Mouse (Mus musculus) Muller cell, postnatal 12 days (primary cell): ENCODE measurements around the gene Kdm4a.

Source experiments
- DNase-seq: peaks from one replicate; pipeline ENCODE4 v3.0.0-alpha.2; 2015; ENCODE audit errors: inconsistent ontology term

Gene Kdm4a

GRCm38 (mm10) chr4:118156559-118156958, 23.3 kb downstream of the Kdm4a start:
- DNase-seq = no peak

- DNase-seq = no peak
Observed at GRCm38 (mm10) chr4:118154889-118155288, 25.0 kb downstream of the Kdm4a start.

DNA sequence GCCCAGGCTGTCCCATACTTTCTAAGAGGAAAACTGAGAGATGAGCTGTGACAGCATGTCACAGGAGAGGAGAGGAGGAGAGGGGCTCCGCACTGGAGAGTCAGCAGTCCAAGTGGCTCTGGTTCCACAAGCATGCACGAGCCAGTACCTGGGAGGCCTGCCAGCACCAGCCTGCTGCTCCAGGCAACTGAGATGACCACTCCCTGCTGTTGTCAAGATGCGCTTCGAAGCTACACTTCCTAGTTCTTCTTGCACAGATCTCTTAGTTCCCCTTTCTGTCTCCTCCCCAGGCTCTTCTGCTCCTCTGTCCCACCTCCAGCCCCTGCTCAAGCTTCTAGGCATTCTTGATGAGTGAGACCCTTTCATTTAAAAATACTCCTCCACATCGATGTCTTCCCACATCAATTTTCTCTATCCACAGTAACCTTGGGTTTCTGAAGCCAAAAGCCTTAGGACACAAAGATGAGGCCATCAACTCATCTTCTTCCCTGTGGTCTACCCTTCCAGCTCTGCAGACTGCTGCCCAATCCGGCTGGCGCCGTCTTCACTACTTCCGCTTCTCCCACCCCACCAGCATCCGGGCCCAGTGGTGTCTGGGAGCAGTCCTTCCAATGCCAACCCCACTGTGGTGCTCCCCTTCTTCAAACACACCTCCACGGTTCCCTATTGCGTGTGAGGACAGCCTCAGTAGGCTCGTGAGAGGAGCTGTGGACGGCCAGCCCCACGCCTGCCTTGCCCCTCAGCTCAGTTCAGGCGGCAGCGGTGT, 27.6 kb downstream of the Kdm4a start:
- peak; percentile 38 for DNase-seq

- no peak for DNase-seq
Observed at GRCm38 (mm10) chr4:118150804-118151203, 29.0 kb downstream of the Kdm4a start.

DNA sequence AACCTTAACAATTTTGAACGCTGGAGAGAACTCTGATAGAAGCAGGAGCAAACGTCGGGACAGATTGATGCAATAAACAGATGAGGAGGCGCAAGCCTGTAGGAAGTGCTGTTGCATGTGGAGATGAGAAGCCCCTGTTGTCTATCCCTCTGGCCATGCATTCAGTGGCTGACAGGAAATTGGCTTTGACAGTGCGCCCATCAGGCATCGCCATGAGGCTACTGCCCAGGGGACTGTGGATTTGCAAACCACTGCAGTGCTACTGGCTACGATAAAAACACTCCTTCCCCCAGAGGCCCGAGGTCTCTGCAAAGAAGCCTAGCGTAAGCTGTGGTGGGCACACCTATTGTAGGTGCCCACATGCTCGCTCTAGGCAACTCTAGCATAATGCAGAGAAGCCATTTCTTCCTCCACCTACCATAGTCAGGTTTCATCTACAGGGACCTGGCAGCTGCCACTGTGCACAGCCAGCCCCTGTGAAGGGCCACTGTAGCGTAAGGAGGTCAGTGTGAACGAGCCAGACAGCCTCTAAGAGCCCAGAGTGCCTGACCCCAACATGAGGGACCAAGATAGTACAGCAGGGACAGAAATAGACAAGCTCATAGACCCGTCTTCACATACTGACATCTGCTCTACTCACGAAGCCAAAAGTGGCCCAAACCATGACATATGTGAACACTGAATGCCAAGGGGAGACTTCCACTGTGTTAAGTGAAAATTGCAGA, 29.7 kb downstream of the Kdm4a start:
- DNase-seq = peak; percentile 55

DNA sequence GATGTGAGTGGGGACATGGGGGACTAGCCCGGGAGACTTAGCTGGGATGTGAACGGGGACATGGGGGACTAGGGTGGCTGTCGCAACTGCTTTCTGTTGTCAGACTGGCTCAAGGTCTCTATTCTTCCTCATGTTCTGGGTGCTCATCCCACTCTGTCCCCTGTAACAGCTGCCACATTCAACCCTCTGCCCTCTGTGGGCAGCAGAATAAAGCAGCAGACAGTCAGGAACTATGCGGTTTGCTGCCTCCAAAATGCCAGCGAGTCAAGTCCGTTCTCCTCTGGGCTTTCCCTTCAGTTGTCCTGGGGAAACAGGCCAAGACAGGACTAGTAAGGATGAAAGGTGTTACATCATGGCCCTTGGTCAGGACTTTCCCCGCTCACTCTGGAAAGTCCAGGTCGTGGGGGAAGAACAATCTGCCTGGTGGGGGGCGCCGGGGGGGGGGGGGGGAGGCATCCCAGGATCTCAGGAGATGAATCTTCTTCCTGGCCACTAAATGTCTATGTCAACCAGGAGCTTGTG, 30.7 kb downstream of the Kdm4a start:
- peak; percentile 87 for DNase-seq

GRCm38 (mm10) chr4:118148317-118148687, 31.5 kb downstream of the Kdm4a start:
- DNase-seq = no peak

DNA sequence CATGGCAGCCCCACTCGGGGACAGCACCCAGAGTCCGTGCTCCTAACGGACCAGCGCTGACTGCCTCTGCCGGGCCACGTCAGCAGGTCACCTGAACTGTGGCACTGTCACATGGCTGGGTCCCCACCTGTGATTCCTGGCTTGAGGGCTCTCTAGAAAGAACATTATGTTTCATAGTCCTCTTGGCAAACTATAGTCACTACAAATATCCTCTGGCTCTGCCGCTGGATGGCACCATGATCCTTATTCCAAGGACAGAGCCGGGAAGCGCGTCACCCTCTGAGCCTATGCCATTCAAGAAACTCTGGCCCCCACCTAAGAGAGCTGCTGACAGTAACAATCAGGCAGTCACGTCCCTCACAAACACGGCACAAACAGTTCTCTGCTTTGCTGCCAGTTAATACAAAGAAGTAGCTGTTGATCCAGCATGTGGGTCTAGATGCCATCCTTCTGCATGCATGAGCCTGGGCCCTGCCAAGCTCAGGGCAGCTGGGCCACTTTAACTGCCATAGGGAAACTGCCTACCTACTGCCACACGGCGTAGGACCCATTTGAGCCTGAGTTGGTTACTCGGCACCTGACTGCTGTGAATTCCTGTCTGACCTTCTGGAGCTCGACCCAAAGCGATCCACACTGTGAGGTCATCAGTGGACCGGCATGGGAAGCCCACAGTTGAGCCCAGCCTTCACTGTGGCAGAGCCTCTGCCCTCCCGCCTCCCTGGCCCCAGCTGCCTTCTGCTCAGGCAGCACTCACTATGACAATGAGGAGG, 32.1 kb downstream of the Kdm4a start:
- peak; percentile 91 for DNase-seq

- DNase-seq = no peak
Observed at GRCm38 (mm10) chr4:118147090-118147489, 32.8 kb downstream of the Kdm4a start.

DNA sequence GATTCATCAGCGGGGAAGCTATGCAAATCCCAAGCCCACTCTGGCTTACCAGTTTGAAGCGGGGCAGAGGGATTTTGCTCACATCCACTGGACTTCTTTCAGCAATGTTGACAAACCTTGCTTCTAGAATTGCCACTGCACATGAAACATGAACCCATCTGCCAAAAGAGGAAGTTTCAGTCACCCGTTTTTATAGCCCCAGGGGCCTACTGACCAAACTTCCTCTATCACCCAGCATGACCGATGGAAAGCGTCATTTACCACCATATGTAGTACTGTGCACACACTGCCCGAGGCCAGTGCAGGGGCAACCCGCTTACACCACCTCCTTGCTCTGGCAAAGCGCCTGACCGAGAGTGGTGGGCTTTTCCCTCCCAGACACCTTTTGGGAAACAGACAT, 35.5 kb downstream of the Kdm4a start:
- no peak for DNase-seq

DNA sequence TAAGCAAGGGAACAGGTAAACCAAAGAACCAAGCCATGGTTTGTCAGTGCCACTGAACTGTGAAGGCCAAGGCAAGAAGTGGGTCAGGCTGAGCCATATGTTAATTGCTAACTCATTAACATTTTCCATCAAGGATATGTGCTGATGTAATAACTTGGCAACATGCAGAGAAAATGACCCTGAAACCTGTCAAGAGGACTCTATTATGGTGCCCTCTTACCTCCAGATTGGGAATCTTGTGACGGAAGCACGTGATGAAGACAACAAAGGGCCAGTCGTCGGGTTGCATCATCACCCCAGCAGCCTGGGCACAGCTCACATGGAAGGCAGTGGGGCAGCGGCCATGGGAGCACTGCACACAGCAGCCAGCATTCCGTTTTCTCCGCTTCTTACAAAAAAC, 36.2 kb downstream of the Kdm4a start:
- DNase-seq = peak; percentile 30

- DNase-seq = peak; percentile 56
Observed at GRCm38 (mm10) chr4:118141511-118141910, 38.3 kb downstream of the Kdm4a start.

GRCm38 (mm10) chr4:118138891-118139290, 41.0 kb downstream of the Kdm4a start:
- DNase-seq = peak; percentile 91

DNA sequence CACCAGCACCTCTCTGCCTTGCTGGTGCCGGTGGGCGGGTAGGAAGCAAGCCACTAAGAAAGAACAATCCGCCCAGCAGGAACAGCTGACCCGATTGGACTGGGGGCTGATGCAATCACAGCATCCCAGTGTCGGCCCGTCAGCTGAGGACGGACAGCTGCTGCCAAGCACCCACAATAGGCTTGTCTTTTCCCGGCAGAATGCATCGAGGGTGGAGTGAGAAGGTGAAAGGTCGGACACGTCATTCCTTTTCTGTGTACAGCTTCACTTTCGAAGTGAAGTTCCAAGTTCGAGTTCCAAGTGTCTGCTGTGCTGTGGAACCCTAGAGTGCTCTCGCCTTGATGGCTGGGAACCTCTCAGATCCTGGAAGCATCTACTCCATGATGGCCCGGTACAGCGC, 42.0 kb downstream of the Kdm4a start:
- DNase-seq = no peak

DNA sequence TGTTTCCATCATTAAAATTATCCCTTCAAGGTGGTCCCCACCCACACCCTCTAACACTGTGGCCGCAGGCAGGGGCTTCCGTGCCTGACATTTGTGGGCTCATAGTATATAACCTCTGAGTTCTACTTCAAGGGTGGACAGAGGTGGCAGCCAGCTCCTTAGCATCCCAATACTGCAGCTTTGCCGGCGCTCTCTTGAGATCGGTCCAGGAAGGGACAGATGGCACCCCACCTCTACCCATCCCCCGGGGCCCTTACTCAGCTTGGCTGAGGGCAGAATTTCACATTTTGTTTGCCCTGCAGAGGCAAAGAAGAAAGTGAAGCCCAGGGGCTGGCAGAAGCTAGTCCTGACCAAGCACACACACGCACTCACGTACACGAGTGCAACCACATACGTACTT, 42.5 kb downstream of the Kdm4a start:
- no peak for DNase-seq

- peak; percentile 68 for DNase-seq
Observed at GRCm38 (mm10) chr4:118135414-118135813, 44.4 kb downstream of the Kdm4a start.

DNA sequence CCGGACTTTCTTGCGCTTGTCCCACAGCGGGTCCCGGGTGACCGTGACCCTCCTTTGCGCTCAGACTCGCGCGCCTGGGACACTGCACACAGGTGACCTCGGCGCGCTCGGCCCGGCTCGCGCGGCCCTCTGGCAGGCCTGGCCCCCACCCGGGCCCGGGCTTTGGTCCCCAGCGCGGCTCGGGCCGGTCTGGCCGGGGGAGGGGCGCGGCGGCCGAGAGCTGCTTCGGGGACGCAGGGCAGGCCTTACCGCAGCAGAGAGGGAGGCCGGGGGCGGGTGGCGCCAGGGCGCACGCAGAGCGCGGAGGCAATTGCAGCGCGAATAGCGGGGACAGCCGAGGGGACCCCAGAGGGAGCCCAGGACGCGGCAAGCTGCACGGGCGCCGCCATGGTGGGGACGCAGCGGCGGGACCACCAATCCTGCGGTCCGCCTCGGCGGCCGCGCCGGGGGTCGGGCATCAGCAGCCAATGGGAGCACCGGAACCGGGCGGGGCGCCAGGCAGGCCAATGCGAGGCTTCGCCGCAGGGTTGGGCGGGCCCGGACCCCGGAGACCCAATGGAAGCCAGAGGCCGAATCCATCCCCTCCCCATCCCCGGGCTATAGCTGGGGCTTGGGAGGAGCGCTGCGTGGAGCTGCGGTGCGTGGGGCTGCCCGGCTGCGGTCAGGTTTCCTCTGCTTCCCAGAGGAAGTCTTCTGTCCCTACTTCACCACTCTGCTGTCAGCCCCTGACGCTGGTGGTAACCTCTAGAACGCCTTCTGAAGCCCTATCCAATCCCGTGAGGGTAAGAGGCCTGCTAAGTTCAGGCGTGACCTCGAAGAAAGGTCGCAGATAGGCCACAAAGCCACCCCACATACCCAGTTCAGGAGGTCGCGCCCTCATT, 45.1 kb downstream of the Kdm4a start, which contains the start of gene St3gal3:
TSS of gene St3gal3 (minus strand) at position 430 of the 881 bp plus-strand sequence.
- DNase-seq = peak; percentile 100

GRCm38 (mm10) chr4:118131329-118131728, 48.5 kb downstream of the Kdm4a start:
- peak; percentile 80 for DNase-seq

DNA sequence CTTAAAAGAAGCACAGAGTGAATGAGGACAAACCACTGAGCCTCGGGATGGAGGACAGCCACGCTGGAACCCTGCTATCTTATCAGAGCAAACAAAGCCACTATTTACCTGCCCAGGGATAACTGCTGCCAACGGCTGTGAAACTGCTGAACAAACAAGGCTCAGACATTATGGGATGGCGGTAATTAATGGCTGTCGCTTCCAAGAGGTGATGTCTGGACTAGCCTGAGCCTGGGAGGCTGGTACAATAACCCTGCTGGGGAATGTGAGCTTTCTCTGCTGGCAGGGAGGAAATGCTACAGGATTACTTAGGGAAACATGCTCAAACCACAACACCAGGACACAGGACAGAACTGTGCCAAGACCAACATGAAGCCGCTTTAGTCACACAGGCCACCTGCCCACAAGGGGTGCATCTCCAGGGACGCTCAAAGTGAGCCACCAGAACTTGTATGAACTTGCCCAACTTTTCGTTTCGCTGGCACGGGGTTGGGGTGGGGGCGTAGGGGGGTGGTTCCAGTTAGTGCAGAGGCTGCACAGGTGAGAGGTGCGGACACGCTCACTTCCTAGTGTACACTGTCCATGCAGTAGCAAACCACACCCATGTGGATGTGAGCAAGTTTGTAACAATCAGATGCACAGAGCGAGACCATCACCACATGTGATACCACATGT, 56.7 kb downstream of the Kdm4a start:
- DNase-seq = no peak

DNA sequence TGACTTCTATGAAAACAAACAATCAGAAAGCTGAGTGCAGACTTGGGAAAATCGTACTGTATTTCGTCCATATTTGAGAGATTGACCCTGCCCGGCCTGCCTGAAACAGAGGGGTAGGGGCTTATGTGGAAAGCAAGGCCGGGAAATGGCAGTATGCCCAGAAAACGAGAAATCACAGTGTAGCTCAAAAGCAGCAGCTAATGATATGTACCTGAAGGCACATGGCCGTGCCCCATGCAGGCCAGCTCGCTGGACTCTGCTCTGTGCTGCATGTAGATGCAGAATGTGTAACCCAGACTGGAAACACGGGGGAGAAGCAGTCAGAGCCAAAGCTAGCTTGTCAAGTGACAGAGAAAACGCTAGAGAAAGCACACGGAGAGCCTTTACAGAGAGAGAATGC, 57.8 kb downstream of the Kdm4a start:
- DNase-seq = no peak

GRCm38 (mm10) chr4:118117565-118117964, 62.3 kb downstream of the Kdm4a start:
- DNase-seq = no peak
